Mouse (Mus musculus): ENCODE data around the gene Hmg20b.

The Hmg20b gene

GRCm38 (mm10) chr10:81378553-81379182 is 28.4 kb upstream of the Hmg20b start:
- DNase-seq (ENCODE audit: low spot score in 2 of 2): peak; percentile 100

GRCm38 (mm10) chr10:81377793-81378552 is 27.7 kb upstream of the Hmg20b start, which contains the start of gene Fzr1:
Gene Fzr1 (minus strand): TSS chr10:81378516.
- no peak for DNase-seq (ENCODE audit: low spot score in 2 of 2)

GRCm38 (mm10) chr10:81377362-81377664 is 27.0 kb upstream of the Hmg20b start:
- DNase-seq (ENCODE audit: low spot score in 2 of 2): no peak

- no peak for DNase-seq (ENCODE audit: low spot score in 2 of 2)
These were observed 26.5 kb upstream of the Hmg20b start for GRCm38 (mm10) chr10:81376561-81377361.

- no peak for DNase-seq (ENCODE audit: low spot score in 2 of 2)
These were observed 25.0 kb upstream of the Hmg20b start for GRCm38 (mm10) chr10:81375322-81375721.

GRCm38 (mm10) chr10:81367207-81367495 is 16.9 kb upstream of the Hmg20b start:
- DNase-seq (ENCODE audit: low spot score in 2 of 2): no peak

GRCm38 (mm10) chr10:81366477-81367206 is 16.4 kb upstream of the Hmg20b start:
- DNase-seq (ENCODE audit: low spot score in 2 of 2): no peak

GRCm38 (mm10) chr10:81365672-81366476 is 15.6 kb upstream of the Hmg20b start, which contains the start of gene 4930404N11Rik:
Gene 4930404N11Rik (minus strand): TSS chr10:81365816.
- no peak for DNase-seq (ENCODE audit: low spot score in 2 of 2)

GRCm38 (mm10) chr10:81365073-81365472 is 14.8 kb upstream of the Hmg20b start:
- DNase-seq (ENCODE audit: low spot score in 2 of 2): no peak

- DNase-seq (ENCODE audit: low spot score in 2 of 2): no peak
These were observed 14.4 kb upstream of the Hmg20b start for GRCm38 (mm10) chr10:81364666-81365065.

GRCm38 (mm10) chr10:81363436-81364346 is 13.4 kb upstream of the Hmg20b start:
- no peak for DNase-seq (ENCODE audit: low spot score in 2 of 2)

- no peak for DNase-seq (ENCODE audit: low spot score in 2 of 2)
These were observed 12.2 kb upstream of the Hmg20b start for GRCm38 (mm10) chr10:81362336-81362949.

- no peak for DNase-seq (ENCODE audit: low spot score in 2 of 2)
These were observed 10.4 kb upstream of the Hmg20b start for GRCm38 (mm10) chr10:81360721-81361120.

- DNase-seq (ENCODE audit: low spot score in 2 of 2): no peak
These were observed 8.6 kb upstream of the Hmg20b start for GRCm38 (mm10) chr10:81358841-81359240.

GRCm38 (mm10) chr10:81358209-81358608 is 7.9 kb upstream of the Hmg20b start:
- DNase-seq (ENCODE audit: low spot score in 2 of 2): no peak

- peak; percentile 89 to 90 for DNase-seq (ENCODE audit: low spot score in 2 of 2)
These were observed 6.9 kb upstream of the Hmg20b start, which contains the start of gene Mfsd12 for GRCm38 (mm10) chr10:81356991-81357844. Gene Mfsd12 (plus strand): TSS chr10:81357491.

GRCm38 (mm10) chr10:81356352-81356990 is 6.2 kb upstream of the Hmg20b start:
- no peak for DNase-seq (ENCODE audit: low spot score in 2 of 2)

GRCm38 (mm10) chr10:81355533-81355932 is 5.3 kb upstream of the Hmg20b start:
- no peak for DNase-seq (ENCODE audit: low spot score in 2 of 2)

All from right cerebral cortex, adult 2 months (tissue).